Mouse (Mus musculus) liver, postnatal 0 days (tissue): ENCODE results near the gene Akt1s1. TPM values are rescaled to one million over a fixed set of nuclear protein-coding genes. Genes with fewer than 3 reads are reported as not detected.

ENCODE experiments used
- ATAC-seq: fragments of 200-750 bp; cut with Nextera tagmentation; 2 replicates; pipeline ENCODE4 v1.8.0; 2017; ENCODE audit warnings: mild to moderate bottlenecking, moderate library complexity
- DNase-seq: peaks from one replicate; pipeline ENCODE4 v3.0.0-alpha.2; 2016
- H3K27ac ChIP-seq: fragments of 300-500 bp; sonication (generic); 2 replicates; pipeline ENCODE4 v1.5.1; 2014; ENCODE audit warnings: antibody characterized with exemption, moderate library complexity, mild to moderate bottlenecking, low read depth
- H3K27me3 ChIP-seq: fragments of 300-500 bp; sonication (generic); 2 replicates; pipeline ENCODE4 v1.6.1; 2014; ENCODE audit warnings: low read length, control low read depth, mixed read lengths; ENCODE audit not compliant: insufficient read depth
- H3K36me3 ChIP-seq: fragments of 300-500 bp; sonication (generic); replicated peaks from 2 replicates; pipeline ENCODE4 v1.6.1; 2014; ENCODE audit warnings: mild to moderate bottlenecking, control low read depth, low read length, moderate library complexity, mixed read lengths; ENCODE audit not compliant: insufficient read depth
- H3K4me1 ChIP-seq: fragments of 300-500 bp; sonication (generic); 2 replicates; pipeline ENCODE4 v1.6.1; 2014; ENCODE audit warnings: antibody characterized with exemption, mild to moderate bottlenecking, control low read depth; ENCODE audit not compliant: insufficient read depth
- H3K4me2 ChIP-seq: fragments of 300-500 bp; sonication (generic); 2 replicates; pipeline ENCODE4 v1.6.1; 2014; ENCODE audit warnings: low read depth, mild to moderate bottlenecking, low read length, moderate library complexity, mixed read lengths
- H3K4me3 ChIP-seq: fragments of 300-500 bp; sonication (generic); 2 replicates; pipeline ENCODE4 v1.5.1; 2014; ENCODE audit warnings: low read depth, low read length
- H3K9ac ChIP-seq: fragments of 300-500 bp; sonication (generic); replicated peaks from 2 replicates; pipeline ENCODE4 v1.6.1; 2014; ENCODE audit warnings: mild to moderate bottlenecking, moderate library complexity
- H3K9me3 ChIP-seq: fragments of 300-500 bp; sonication (generic); 2 replicates; pipeline ENCODE4 v1.6.1; 2016; ENCODE audit warnings: mild to moderate bottlenecking, control low read depth, low read length, mixed read lengths
- CTCF ChIP-seq: sonication (generic); IDR thresholded peaks from 2 replicates; pipeline ENCODE4 v1.5.1; 2016; ENCODE audit warnings: antibody characterized with exemption, low read depth
- EP300 ChIP-seq: IDR thresholded peaks from 2 replicates; pipeline ENCODE4 v1.6.1; 2016; ENCODE audit warnings: antibody characterized with exemption, low read depth, mild to moderate bottlenecking
- WGBS: fragments of 180-500 bp; shearing (Covaris S2); extraction: QIAGEN DNeasy Blood & Tissue Kit; methylation state at CpG from one replicate; pipeline ENCODE4 v1.1.7; 2014; ENCODE audit not compliant: insufficient replicate concordance; 5-methylcytosine and 5-hydroxymethylcytosine counted together
- polyA plus RNA-seq: library from polyadenylated mRNA; unstranded; fragments of >200 nt; fragmentation: Nextera tagmentation; extraction: Ambion mirVana; gene quantifications from 2 replicates; pipeline ENCODE4 v1.2.1, GENCODE M21; 2015

The Akt1s1 gene
- polyA plus RNA-seq, 1 experiment from 2014 or later: 38.6 TPM

DNA sequence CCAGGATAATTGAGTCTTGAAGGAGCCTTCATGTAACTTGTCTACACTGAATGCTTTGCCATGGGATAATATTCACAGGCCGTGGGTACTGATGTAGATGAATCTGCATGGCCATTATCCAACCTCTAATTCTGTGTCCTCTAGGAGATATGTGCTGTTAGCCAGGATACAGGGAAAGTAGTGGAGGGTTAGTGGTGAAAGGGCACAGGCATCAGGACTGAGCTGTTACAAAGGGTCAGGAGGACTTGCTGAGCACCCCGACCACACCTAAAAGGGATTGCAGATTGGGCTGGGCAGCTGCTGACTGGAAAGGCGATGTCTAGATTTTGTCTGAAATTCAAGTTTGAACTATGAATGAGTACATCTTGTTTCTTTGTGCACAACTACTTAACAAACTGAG lies 28.3 kb upstream of the Akt1s1 start:
- peak overlapping the region; percentile 86; the same call in 1 of the 2 replicates for H3K4me2 ChIP-seq
- peaks cover 46% of the 10 kb centered on the region for H3K4me1 ChIP-seq
- H3K4me3 ChIP-seq: no peak overlapping the region
- DNase-seq (peak; percentile 12), ATAC-seq (no peak)
- TF ChIP-seq EP300 (no peak), CTCF (no peak)
- no peaks in the 10 kb centered on the region for H3K9me3 ChIP-seq
- peak overlapping the region; percentile 98 for H3K27ac ChIP-seq
- WGBS: 74% methylated on average over 3 of the region's 3 CpGs
- peak overlapping the region; percentile 39; the same call in 1 of the 2 replicates for H3K9ac ChIP-seq
- no peaks in the 10 kb centered on the region for H3K36me3 ChIP-seq
- no peaks in the 10 kb centered on the region for H3K27me3 ChIP-seq

DNA sequence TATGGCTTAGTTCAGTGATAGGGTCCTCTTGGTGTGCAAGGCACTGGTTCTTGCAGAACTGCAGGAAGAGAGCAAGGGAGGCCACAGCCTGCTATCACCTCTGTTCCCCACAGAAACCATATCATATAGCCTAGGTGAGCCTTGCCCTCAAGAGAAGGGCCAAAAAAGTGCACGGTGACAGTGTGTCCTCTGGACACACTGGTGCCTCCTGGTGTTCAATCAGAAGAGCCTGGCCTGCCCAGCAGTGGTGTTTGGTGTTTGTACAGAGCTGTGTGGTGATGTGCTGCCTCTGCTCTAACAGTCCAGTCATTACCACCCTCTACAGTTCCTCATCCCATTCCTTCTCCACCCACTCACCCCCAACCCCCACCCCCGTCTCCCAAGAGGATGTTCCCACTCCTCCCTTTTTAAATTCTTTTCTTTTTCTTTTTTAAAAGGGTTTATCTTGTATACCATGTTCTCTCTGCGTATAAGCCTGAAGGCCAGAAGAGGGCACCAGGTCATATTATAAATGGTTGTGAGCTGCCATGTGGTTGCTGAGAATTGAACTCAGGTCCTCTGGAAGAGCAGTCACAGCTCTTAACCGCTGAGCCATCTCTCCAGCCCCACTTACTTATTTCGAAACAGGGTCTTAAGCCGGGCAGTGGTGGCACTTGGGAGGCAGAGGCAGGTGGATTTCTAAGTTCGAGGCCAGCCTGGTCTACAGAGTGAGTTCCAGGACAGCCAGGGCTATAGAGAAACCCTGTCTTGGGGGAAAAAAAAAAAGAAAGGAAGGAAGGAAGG lies 26.9 kb upstream of the Akt1s1 start:
- H3K4me3 ChIP-seq: no peak overlapping the region
- peak; percentile 41 for DNase-seq
- H3K4me2 ChIP-seq: no peak overlapping the region
- 75% methylated on average over 7 of the region's 7 CpGs for WGBS
- peaks cover 46% of the 10 kb centered on the region for H3K4me1 ChIP-seq
- H3K9ac ChIP-seq: no peak overlapping the region
- TF ChIP-seq EP300 (no peak), CTCF (peak; percentile 61)
- 0 out of 2 replicates have a peak, but pooled peaks cover 3% of the 10 kb centered on the region for H3K36me3 ChIP-seq
- peak overlapping the region; percentile 98 for H3K27ac ChIP-seq
- peak; percentile 32; the same call in 1 of the 2 replicates for ATAC-seq
- no peaks in the 10 kb centered on the region for H3K27me3 ChIP-seq
- H3K9me3 ChIP-seq: no peaks in the 10 kb centered on the region

DNA sequence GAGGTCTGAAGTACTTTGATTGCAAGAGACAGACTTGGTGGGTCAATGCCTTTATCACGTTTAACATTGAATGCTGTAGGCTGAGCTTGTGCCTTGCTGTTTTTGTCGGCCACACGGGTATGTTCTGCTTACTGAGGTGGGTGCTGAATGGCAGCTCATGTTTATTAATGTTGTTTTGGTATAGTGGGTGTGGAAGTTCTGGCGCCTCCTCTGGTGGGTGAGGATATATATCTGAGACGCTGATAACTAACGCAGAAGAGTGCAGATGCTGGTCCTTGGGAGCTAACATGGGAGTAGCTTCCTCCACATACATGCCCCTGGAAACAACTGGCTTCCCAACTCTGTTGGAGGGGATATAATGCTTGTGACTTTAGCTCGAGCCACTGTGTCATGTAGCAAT lies 25.4 kb upstream of the Akt1s1 start:
- H3K4me1 ChIP-seq: peaks cover 33% of the 10 kb centered on the region
- 33% methylated on average over 7 of the region's 7 CpGs for WGBS
- TF ChIP-seq EP300: no peak
- peak; percentile 50 for TF ChIP-seq CTCF
- peaks cover 8% of the 10 kb centered on the region for H3K36me3 ChIP-seq
- no peak overlapping the region for H3K27ac ChIP-seq
- DNase-seq (peak; percentile 29), ATAC-seq (no peak)
- no peak overlapping the region for H3K9ac ChIP-seq
- no peak overlapping the region for H3K4me2 ChIP-seq
- no peaks in the 10 kb centered on the region for H3K9me3 ChIP-seq
- no peaks in the 10 kb centered on the region for H3K27me3 ChIP-seq
- no peak overlapping the region for H3K4me3 ChIP-seq

DNA sequence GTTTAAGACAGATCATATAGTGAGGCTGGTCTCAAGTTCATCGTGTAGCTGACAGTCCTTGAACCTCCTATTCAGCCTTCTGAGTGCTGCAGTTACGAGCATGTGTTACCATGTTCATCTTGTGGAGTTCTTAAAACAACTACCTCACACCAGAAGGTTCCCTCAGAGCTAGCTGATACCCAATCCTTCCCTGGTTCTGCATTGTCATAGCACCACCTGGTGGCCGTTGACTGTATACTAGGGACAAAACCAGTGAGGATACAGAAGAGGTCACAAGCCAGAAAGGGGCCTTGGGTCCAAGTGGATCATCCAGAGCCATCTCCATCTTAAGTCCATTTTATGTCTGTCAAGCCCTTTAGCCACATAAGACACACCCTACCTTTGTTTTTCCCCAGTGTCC lies 23.9 kb upstream of the Akt1s1 start:
- Histone ChIP-seq H3K4me1 (peaks cover 19% of the 10 kb centered on the region; the same call in 1 of the 2 replicates), H3K36me3 (peaks cover 22% of the 10 kb centered on the region), H3K9me3 (no peaks in the 10 kb centered on the region), H3K4me3 (no peak overlapping the region), H3K27ac (no peak overlapping the region), H3K27me3 (no peaks in the 10 kb centered on the region), H3K4me2 (no peak overlapping the region), H3K9ac (no peak overlapping the region)
- no peak for TF ChIP-seq EP300
- TF ChIP-seq CTCF: peak; percentile 98
- WGBS: 8% methylated on average over 3 of the region's 3 CpGs
- ATAC-seq (no peak), DNase-seq (peak; percentile 86)

DNA sequence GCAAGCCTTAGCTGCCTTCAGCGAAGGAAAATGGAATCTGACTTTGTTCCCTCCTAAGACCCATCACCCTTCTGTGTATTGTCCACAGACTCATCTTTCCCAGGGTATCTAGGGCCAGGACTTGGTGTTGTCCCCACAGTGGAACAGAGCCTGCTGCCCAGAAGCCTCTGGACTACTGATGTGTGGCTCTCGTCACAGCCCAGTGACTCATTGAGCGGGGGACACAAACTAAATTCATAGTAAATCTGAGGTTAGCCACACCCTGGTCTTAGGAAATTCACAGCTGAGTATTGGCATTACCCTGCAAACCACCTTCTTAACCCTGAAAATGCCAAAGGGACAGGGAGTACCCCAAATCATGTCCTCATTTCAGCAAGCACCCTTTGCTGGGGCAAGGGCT lies 22.0 kb upstream of the Akt1s1 start:
- Histone ChIP-seq H3K9ac (no peak overlapping the region), H3K27me3 (no peaks in the 10 kb centered on the region), H3K36me3 (peaks cover 38% of the 10 kb centered on the region), H3K4me3 (no peak overlapping the region), H3K4me2 (no peak overlapping the region), H3K9me3 (no peaks in the 10 kb centered on the region), H3K4me1 (peaks cover under 1% of the 10 kb centered on the region; the same call in 1 of the 2 replicates), H3K27ac (no peak overlapping the region)
- DNase-seq: no peak
- TF ChIP-seq CTCF (no peak), EP300 (no peak)
- no peak for ATAC-seq
- 72% methylated on average over 3 of the region's 3 CpGs for WGBS

DNA sequence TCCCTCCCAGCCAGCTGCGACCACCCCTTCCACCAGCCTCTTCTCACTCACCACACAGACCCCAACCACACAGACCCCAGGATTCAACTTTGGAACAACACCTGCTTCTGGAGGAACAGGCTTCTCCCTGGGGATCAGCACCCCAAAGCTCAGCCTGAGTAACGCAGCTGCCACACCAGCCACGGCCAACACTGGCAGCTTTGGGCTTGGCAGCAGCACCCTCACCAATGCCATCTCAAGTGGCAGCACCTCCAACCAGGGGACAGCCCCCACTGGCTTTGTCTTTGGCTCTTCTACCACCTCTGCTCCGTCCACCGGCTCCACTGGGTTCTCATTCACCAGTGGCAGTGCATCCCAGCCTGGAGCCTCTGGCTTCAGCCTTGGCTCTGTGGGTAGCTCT lies 20.1 kb upstream of the Akt1s1 start:
- ATAC-seq (no peak), DNase-seq (no peak)
- no peak overlapping the region for H3K27ac ChIP-seq
- H3K4me2 ChIP-seq: no peak overlapping the region
- H3K9ac ChIP-seq: no peak overlapping the region
- H3K4me3 ChIP-seq: no peak overlapping the region
- no peaks in the 10 kb centered on the region for H3K27me3 ChIP-seq
- H3K36me3 ChIP-seq: peaks cover 38% of the 10 kb centered on the region
- 88% methylated on average over 5 of the region's 5 CpGs for WGBS
- no peaks in the 10 kb centered on the region for H3K9me3 ChIP-seq
- H3K4me1 ChIP-seq: no peaks in the 10 kb centered on the region
- TF ChIP-seq EP300 (no peak), CTCF (no peak)
